Mouse (Mus musculus): ENCODE measurements around the gene Rps11. TPM values are rescaled to one million over a fixed set of nuclear protein-coding genes. Genes with fewer than 3 reads are reported as not detected.

Gene Rps11
- polyA plus RNA-seq, 1 experiment from 2014 or later: 960 TPM

- DNase-seq: no peak
- Histone ChIP-seq H3K4me2 (ENCODE audit: low read length) (no peak overlapping the region), H3K4me3 (replicated peaks; ENCODE audit: low read depth, low read length) (no peak overlapping the region)
These were observed 40.6 kb upstream of the Rps11 start for GRCm38 (mm10) chr7:45164833-45165232.

GRCm38 (mm10) chr7:45163735-45164490 lies 39.7 kb upstream of the Rps11 start, which contains the start of gene Slc17a7:
Gene Slc17a7 (plus strand): TSS chr7:45163949.
- no peak within 1 kb of the TSS; the same call in 1 of the 2 replicates for H3K9ac ChIP-seq (replicated peaks; ENCODE audit: low read length)
- DNase-seq (peak; percentile 32), ATAC-seq (ENCODE audit: low FRiP score, low TSS enrichment) (no peak)
- 2% methylated on average over 41 of the region's 41 CpGs for WGBS
- no peaks in the 10 kb centered on the region for H3K9me3 ChIP-seq (ENCODE audit: control insufficient read depth, low read length)
- peak within 1 kb of the TSS; percentile 66 for H3K4me2 ChIP-seq (ENCODE audit: low read length)
- H3K27me3 ChIP-seq (ENCODE audit: control insufficient read depth, insufficient read depth, low read length): peaks cover 60% of the 10 kb centered on the region
- H3K27ac ChIP-seq (replicated peaks; ENCODE audit: low read depth, low read length): no peak within 1 kb of the TSS
- peak within 1 kb of the TSS; percentile 30 for H3K4me3 ChIP-seq (replicated peaks; ENCODE audit: low read depth, low read length)
- H3K36me3 ChIP-seq (ENCODE audit: control insufficient read depth, insufficient read depth, low read length): 0 out of 2 replicates have a peak, but pooled peaks cover 16% of the 10 kb centered on the region
- H3K4me1 ChIP-seq (ENCODE audit: control insufficient read depth, insufficient read depth, low read length): peaks cover 18% of the 10 kb centered on the region

More at GRCm38 (mm10) chr7:45164833-45165232, 40.6 kb upstream of the Rps11 start:
- ATAC-seq (ENCODE audit: low FRiP score, low TSS enrichment): no peak
- Histone ChIP-seq H3K27me3 (ENCODE audit: control insufficient read depth, insufficient read depth, low read length) (peaks cover 66% of the 10 kb centered on the region), H3K27ac (replicated peaks; ENCODE audit: low read depth, low read length) (no peak overlapping the region), H3K9ac (replicated peaks; ENCODE audit: low read length) (no peak overlapping the region), H3K4me1 (ENCODE audit: control insufficient read depth, insufficient read depth, low read length) (peaks cover 18% of the 10 kb centered on the region), H3K9me3 (ENCODE audit: control insufficient read depth, low read length) (no peaks in the 10 kb centered on the region), H3K36me3 (ENCODE audit: control insufficient read depth, insufficient read depth, low read length) (0 out of 2 replicates have a peak, but pooled peaks cover 9% of the 10 kb centered on the region)
- 63% methylated on average over 5 of the region's 5 CpGs for WGBS

GRCm38 (mm10) chr7:45162996-45163615 lies 38.9 kb upstream of the Rps11 start:
- WGBS: 72% methylated on average over 9 of the region's 9 CpGs
- Histone ChIP-seq H3K4me2 (ENCODE audit: low read length) (peak overlapping the region; percentile 66; the same call in 1 of the 2 replicates), H3K9me3 (ENCODE audit: control insufficient read depth, low read length) (no peaks in the 10 kb centered on the region), H3K27me3 (ENCODE audit: control insufficient read depth, insufficient read depth, low read length) (peaks cover 52% of the 10 kb centered on the region), H3K36me3 (ENCODE audit: control insufficient read depth, insufficient read depth, low read length) (0 out of 2 replicates have a peak, but pooled peaks cover 23% of the 10 kb centered on the region), H3K9ac (replicated peaks; ENCODE audit: low read length) (no peak overlapping the region), H3K27ac (replicated peaks; ENCODE audit: low read depth, low read length) (no peak overlapping the region), H3K4me3 (replicated peaks; ENCODE audit: low read depth, low read length) (no peak overlapping the region; the same call in 1 of the 2 replicates), H3K4me1 (ENCODE audit: control insufficient read depth, insufficient read depth, low read length) (peaks cover 16% of the 10 kb centered on the region)
- DNase-seq: no peak
- no peak for ATAC-seq (ENCODE audit: low FRiP score, low TSS enrichment)

DNA sequence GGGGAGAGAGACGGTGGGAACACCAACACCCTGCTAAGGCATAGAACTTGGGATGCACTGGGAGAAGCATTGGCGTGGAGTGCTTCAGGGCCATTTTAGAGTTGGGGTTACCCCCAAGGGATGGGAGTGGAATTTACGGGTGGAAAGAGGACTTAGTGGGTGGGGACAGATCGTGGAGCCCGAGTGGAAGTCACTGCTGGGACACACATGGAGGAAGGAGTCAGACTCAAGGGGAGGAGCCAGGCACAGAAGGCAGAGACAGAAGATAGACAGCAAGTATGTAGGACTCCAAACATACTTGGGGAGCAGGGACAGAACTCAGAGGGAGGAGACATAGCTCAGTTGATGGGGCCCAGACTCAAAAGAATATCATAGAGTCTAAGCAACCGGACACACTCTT lies 38.3 kb upstream of the Rps11 start:
- Histone ChIP-seq H3K4me1 (ENCODE audit: control insufficient read depth, insufficient read depth, low read length) (peaks cover 12% of the 10 kb centered on the region), H3K36me3 (ENCODE audit: control insufficient read depth, insufficient read depth, low read length) (peaks cover 28% of the 10 kb centered on the region; the same call in 1 of the 2 replicates), H3K4me2 (ENCODE audit: low read length) (peak overlapping the region; percentile 66), H3K27ac (replicated peaks; ENCODE audit: low read depth, low read length) (no peak overlapping the region), H3K9me3 (ENCODE audit: control insufficient read depth, low read length) (no peaks in the 10 kb centered on the region), H3K9ac (replicated peaks; ENCODE audit: low read length) (0 out of 2 replicates have a peak overlapping the region, but pooled peaks have one; percentile 16), H3K27me3 (ENCODE audit: control insufficient read depth, insufficient read depth, low read length) (peaks cover 47% of the 10 kb centered on the region), H3K4me3 (replicated peaks; ENCODE audit: low read depth, low read length) (peak overlapping the region; percentile 34)
- DNase-seq: no peak
- peak; percentile 34; the same call in 1 of the 2 replicates for ATAC-seq (ENCODE audit: low FRiP score, low TSS enrichment)
- 22% methylated on average over 6 of the region's 6 CpGs for WGBS

DNA sequence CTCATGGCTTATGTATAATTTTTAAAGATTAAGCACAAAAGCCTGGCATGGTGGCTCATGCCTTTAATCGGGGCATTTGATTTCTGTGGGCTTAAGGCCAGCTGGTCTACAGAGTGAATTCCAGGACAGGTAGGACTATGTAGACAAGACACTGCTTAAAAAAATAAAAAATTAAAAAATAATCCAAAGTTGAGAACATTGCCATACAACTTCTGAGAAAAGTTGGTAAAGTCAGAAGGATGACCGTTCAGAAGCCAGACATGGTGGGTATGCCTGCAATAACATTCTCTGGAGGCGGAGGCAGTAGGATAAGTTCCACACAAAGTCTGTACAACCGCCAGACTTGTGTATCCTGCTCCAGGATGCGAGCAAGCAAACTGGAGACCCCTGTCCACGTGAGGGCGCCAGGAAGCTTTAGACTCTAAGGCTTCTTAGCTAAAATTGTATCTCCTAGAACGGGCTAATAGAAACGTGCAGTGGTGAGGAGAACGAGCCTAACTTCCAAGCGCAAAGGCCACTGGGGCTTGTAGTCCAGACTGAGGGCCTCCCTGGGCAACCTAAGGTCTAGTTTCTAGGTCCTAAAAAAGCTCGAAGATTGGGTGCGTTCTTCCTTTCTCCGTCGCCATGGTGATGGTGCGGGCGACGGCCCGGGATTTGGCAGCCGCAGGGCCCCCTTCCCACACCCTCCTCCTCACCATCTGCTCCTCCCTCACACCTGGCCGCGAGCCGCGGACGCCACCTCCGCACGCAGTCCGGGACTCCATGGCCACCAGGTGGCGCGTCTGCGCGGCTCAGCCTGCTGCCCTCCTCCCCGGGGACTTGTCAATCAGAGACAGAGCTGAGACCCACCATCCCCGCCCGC lies 37.6 kb upstream of the Rps11 start:
- WGBS: 5% methylated on average over 35 of the region's 35 CpGs
- DNase-seq: peak; percentile 95
- peak overlapping the region; percentile 34 for H3K4me3 ChIP-seq (replicated peaks; ENCODE audit: low read depth, low read length)
- peak overlapping the region; percentile 66 for H3K4me2 ChIP-seq (ENCODE audit: low read length)
- no peak overlapping the region for H3K9ac ChIP-seq (replicated peaks; ENCODE audit: low read length)
- H3K36me3 ChIP-seq (ENCODE audit: control insufficient read depth, insufficient read depth, low read length): peaks cover 33% of the 10 kb centered on the region; the same call in 1 of the 2 replicates
- H3K4me1 ChIP-seq (ENCODE audit: control insufficient read depth, insufficient read depth, low read length): peaks cover 12% of the 10 kb centered on the region
- H3K9me3 ChIP-seq (ENCODE audit: control insufficient read depth, low read length): no peaks in the 10 kb centered on the region
- H3K27me3 ChIP-seq (ENCODE audit: control insufficient read depth, insufficient read depth, low read length): peaks cover 40% of the 10 kb centered on the region
- ATAC-seq (ENCODE audit: low FRiP score, low TSS enrichment): peak; percentile 85
- no peak overlapping the region for H3K27ac ChIP-seq (replicated peaks; ENCODE audit: low read depth, low read length)

DNA sequence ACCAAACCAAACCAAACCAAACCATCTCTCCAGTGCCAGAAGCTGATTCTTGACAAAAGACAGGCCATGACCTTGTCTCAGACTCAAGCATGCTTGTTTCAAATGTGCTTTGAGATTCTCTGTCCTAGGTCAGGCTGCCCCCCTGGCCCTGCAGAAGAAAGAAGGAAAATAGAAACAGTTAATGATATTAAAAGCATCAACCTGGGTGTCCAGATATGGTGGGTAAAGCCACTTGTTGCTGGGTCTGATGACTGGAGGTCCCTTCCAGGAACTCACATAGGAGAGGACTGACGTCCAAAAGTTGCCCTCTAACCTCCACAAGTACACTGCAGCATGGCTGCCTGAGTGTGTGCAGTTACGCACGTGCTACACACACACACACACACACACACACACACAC lies 36.6 kb upstream of the Rps11 start:
- no peak for DNase-seq
- Histone ChIP-seq H3K9me3 (ENCODE audit: control insufficient read depth, low read length) (no peaks in the 10 kb centered on the region), H3K27ac (replicated peaks; ENCODE audit: low read depth, low read length) (no peak overlapping the region), H3K9ac (replicated peaks; ENCODE audit: low read length) (no peak overlapping the region), H3K4me1 (ENCODE audit: control insufficient read depth, insufficient read depth, low read length) (peaks cover 12% of the 10 kb centered on the region), H3K4me2 (ENCODE audit: low read length) (no peak overlapping the region), H3K4me3 (replicated peaks; ENCODE audit: low read depth, low read length) (no peak overlapping the region), H3K27me3 (ENCODE audit: control insufficient read depth, insufficient read depth, low read length) (peaks cover 30% of the 10 kb centered on the region), H3K36me3 (ENCODE audit: control insufficient read depth, insufficient read depth, low read length) (peaks cover 33% of the 10 kb centered on the region; the same call in 1 of the 2 replicates)
- ATAC-seq (ENCODE audit: low FRiP score, low TSS enrichment): no peak
- 97% methylated on average over 3 of the region's 3 CpGs for WGBS

DNA sequence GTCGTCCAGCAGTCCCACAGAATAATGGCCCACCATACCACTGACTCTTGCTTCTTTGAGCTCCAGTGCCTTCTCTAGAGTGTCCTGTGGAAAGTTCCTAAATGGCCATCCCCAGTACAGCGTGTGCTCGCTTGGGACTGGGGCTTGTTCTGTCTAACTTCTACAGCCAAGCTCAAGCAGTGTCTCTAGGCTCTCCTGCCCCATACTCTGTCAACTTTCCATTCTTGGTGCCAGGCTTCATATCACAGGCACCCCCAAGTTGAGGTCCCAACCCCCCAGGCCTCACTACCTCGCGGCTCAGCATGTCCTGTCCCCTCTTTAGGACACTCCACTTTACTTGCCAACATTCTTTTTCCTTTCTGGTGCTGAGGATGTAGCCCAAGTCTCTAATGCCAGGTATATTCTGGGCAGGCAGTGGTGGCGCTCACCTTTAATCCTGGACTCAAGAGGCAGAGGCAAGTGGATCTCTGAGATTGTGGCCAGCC lies 36.1 kb upstream of the Rps11 start:
- WGBS: 92% methylated on average over 6 of the region's 6 CpGs
- Histone ChIP-seq H3K27ac (replicated peaks; ENCODE audit: low read depth, low read length) (no peak overlapping the region), H3K27me3 (ENCODE audit: control insufficient read depth, insufficient read depth, low read length) (peaks cover 25% of the 10 kb centered on the region), H3K36me3 (ENCODE audit: control insufficient read depth, insufficient read depth, low read length) (peaks cover 33% of the 10 kb centered on the region; the same call in 1 of the 2 replicates), H3K4me3 (replicated peaks; ENCODE audit: low read depth, low read length) (no peak overlapping the region), H3K4me2 (ENCODE audit: low read length) (no peak overlapping the region), H3K4me1 (ENCODE audit: control insufficient read depth, insufficient read depth, low read length) (peaks cover 15% of the 10 kb centered on the region), H3K9me3 (ENCODE audit: control insufficient read depth, low read length) (no peaks in the 10 kb centered on the region), H3K9ac (replicated peaks; ENCODE audit: low read length) (no peak overlapping the region)
- DNase-seq (no peak), ATAC-seq (ENCODE audit: low FRiP score, low TSS enrichment) (no peak)

DNA sequence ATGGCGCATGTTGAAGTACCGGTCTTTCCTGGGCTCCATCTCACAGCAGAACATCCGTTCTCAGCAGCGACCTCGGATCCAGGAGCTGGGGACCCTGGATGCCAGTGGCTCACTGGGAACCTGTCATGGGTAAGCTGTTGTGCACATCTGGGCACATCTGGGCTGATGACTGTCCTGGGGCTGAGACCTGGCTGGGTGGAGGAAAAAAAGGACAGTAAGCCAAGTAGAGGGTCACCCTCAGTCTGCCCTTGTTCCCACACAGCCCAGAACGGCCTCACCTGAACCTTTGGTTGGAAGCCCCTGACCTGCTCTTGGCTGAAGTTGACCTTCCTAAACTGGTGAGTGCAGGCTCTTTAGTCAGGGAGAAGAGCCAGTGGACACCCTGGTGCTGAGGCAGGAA lies 34.8 kb upstream of the Rps11 start:
- no peak for DNase-seq
- peaks cover 11% of the 10 kb centered on the region for H3K27me3 ChIP-seq (ENCODE audit: control insufficient read depth, insufficient read depth, low read length)
- no peak overlapping the region for H3K4me2 ChIP-seq (ENCODE audit: low read length)
- no peaks in the 10 kb centered on the region for H3K9me3 ChIP-seq (ENCODE audit: control insufficient read depth, low read length)
- no peak overlapping the region for H3K27ac ChIP-seq (replicated peaks; ENCODE audit: low read depth, low read length)
- no peak overlapping the region for H3K9ac ChIP-seq (replicated peaks; ENCODE audit: low read length)
- peaks cover 33% of the 10 kb centered on the region; the same call in 1 of the 2 replicates for H3K36me3 ChIP-seq (ENCODE audit: control insufficient read depth, insufficient read depth, low read length)
- 93% methylated on average over 6 of the region's 6 CpGs for WGBS
- peaks cover 21% of the 10 kb centered on the region for H3K4me1 ChIP-seq (ENCODE audit: control insufficient read depth, insufficient read depth, low read length)
- H3K4me3 ChIP-seq (replicated peaks; ENCODE audit: low read depth, low read length): no peak overlapping the region
- no peak for ATAC-seq (ENCODE audit: low FRiP score, low TSS enrichment)
